Mouse (Mus musculus): ENCODE data around the gene Ttf2.

Ttf2 gene

DNA sequence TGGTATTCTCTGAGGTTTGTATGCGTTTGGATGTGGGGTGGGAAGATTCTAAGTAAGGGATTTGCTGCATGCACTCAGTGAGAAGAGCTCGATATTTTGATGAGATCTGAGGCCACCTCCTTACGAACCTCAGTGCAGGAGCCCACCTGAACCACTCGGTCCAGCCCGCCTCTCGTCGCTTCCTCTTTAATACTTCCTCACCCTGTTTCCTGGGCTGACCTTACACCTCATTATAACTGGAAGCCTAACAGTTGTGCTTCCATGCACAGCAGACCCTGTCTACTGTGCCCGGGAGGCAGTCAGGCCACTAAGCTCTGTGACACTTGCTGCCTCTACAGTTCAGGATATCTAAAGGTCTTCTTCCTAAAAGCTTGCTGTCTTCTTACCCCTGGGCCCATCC is 9.8 kb upstream of the Ttf2 start:
- no peak for DNase-seq (ENCODE audit: low read depth, low spot score)

DNA sequence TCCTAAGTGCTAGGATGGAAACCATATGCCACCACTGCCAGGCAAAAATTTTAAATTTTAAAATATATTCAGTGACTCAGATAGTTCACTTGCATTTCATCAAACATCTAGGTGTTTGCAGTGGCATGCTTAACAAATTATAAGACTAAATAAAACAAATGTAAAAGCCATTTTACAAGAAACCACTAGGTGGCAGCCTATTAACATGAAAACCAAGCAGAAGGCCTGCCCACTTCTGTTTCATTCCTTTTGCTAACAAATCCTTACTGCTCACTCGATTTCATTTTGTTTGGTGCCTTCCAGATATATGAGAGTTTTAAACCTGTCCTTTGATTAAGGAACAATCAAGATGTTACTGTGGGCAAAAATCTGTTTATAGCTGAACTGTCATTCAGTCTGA is 4.4 kb upstream of the Ttf2 start:
- DNase-seq (ENCODE audit: low read depth, low spot score), result peak; percentile 87

DNA sequence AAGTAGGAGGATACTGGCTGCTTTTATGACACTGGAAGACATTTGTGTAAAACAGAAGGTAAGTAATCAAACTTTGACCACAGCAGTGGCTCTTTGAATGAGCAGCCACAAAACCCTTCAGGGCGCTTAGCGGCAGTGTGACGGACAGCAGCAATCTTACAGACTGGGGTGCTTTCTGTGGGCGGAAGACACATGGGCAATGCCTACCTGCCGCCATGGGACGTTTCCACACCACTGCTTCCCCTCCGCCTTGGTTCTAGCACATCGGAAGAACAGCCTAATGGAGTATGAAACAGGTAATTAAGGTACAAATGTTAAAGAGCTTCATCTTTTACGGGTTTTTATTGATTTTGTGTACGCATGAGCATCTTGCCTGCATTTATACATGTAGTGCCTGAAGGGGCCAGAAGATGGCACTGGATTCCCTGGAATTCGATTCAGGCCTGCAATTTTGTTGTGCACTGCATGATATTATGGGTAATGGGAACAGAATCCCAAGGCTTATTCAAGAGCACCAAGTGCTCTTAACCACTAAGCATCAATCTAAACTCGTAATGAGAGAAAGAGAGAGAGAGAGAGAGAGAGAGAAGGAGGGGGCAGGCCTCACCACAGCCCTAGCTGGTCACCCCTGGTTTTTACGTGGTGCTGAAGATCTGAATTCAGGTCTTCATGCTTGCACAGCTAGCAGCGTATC is 5.5 kb downstream of the Ttf2 start:
- DNase-seq (ENCODE audit: low read depth, low spot score), result peak; percentile 77

DNA sequence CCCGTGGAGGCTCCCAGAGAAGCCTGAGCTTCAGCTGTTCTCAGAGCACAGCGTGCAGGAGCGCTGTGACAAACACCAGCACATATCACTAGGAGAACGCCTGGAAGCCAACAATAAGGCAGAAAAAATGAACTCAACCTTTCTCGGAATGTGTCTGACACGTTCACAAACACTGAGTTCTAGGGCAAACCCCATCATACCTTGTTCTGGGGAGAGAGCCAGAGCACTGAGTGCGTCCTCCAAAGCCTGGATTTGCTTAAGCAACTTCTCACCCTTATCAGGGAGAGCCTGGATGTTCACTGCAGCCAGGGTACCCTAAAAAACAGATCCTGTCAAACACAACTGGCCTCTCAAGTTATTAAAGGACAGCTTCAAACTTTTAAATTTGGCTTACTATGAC is 8.0 kb downstream of the Ttf2 start:
- DNase-seq (ENCODE audit: low read depth, low spot score), result no peak

- DNase-seq (ENCODE audit: low read depth, low spot score), result no peak
These were observed 8.5 kb downstream of the Ttf2 start for GRCm38 (mm10) chr3:100961007-100961406.

- DNase-seq (ENCODE audit: low read depth, low spot score), result no peak
These were observed 14.8 kb downstream of the Ttf2 start for GRCm38 (mm10) chr3:100954616-100955015.

DNA sequence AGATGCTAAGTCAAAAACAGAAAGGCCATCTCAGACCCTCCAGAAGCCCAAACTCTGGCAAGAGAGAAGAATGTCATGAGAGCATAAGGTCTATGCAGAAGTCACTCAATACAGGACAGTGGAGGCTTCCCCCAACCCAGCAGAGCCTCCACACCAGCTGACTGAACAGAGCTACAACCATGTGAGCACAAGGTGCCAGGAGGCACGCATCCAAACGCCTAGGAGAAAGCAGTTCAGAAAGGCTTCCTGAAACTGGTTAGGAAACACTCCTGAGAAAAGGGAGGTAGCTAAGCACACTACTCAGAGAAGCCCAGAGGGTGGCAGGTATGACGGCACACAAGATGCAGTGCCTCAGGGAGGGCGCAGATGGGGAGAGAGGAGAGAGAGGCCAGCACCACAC is 17.9 kb downstream of the Ttf2 start:
- peak; percentile 34 for DNase-seq (ENCODE audit: low read depth, low spot score)

DNA sequence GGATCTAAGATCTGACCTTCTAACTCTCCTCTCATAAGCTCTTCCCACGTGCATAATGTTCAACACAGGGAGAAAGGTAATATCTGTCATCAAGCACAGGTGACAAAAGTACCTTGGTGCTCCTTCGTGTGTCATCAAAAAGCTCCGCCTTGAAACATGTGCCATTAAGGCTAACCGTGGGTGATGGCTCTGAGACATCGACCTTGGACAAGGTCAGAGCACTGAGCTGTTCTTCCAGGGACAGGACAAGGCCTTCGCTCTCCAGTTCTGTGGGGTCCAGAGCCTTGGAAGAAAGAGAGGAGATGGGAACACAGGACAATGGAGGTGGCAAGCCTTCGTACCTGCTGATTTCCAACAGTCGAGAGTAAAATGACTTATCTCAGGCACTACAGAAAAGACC is 22.2 kb downstream of the Ttf2 start:
- DNase-seq (ENCODE audit: low read depth, low spot score), result no peak

GRCm38 (mm10) chr3:100940496-100941037 is 28.9 kb downstream of the Ttf2 start:
- peak; percentile 12 for DNase-seq (ENCODE audit: low read depth, low spot score)

DNA sequence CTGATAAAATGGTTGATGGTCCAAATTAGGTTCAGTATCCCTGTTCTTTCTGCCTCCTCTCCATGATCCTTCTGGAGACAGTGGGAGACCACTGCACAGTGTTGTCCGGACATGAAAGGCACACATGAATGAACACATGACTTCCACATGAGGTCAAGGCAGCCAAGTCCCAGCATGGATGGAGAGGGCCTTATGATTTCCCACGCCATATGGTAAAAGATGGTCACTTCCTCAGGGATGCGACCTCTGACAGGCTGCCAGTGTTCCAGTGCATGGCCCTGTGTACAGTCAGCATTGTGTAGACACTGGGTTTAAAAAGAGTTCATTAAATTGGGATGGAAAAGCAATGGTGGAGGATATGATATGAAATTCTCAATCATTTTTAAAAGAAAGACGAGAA is 31.3 kb downstream of the Ttf2 start:
- DNase-seq (ENCODE audit: low read depth, low spot score), result no peak

DNA sequence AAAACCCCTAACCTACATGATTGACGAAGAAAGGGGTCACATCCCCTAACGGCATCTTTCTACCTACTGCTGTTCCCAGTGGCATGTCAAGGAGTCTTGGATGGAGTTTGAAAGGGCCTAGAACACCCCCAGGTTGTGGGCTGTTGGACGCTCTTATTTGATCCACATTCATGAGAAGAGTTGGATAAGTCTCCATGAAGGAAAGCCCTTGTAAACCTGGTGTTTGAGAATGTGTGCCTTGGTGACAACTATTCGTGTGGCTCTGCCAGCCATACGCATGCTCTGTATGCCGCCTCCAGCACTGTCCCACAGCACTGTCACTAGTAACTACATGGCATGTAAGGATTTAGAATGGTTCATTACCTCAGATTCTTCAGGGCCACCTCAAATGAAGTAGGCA is 33.3 kb downstream of the Ttf2 start:
- DNase-seq (ENCODE audit: low read depth, low spot score), result no peak

DNA sequence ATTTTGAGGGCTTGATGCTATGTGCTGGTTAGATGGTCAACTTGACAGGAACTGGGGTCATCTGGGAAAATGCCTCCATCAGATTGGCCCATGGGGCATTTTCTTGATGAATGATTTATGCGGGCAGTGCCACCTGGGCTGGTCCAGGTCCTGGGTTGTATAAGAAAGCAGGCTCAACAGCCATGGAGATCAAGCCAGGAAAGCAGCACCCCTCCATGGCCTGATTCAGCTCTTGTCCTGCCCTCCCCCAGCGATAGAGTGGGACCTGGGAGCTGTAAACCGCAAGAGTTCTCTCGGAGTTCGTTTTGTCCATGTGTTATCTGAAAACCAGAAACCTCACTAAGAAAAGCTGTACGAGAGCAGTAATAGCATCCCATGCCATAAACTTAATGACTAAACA is 33.9 kb downstream of the Ttf2 start:
- DNase-seq (ENCODE audit: low read depth, low spot score), result no peak

DNA sequence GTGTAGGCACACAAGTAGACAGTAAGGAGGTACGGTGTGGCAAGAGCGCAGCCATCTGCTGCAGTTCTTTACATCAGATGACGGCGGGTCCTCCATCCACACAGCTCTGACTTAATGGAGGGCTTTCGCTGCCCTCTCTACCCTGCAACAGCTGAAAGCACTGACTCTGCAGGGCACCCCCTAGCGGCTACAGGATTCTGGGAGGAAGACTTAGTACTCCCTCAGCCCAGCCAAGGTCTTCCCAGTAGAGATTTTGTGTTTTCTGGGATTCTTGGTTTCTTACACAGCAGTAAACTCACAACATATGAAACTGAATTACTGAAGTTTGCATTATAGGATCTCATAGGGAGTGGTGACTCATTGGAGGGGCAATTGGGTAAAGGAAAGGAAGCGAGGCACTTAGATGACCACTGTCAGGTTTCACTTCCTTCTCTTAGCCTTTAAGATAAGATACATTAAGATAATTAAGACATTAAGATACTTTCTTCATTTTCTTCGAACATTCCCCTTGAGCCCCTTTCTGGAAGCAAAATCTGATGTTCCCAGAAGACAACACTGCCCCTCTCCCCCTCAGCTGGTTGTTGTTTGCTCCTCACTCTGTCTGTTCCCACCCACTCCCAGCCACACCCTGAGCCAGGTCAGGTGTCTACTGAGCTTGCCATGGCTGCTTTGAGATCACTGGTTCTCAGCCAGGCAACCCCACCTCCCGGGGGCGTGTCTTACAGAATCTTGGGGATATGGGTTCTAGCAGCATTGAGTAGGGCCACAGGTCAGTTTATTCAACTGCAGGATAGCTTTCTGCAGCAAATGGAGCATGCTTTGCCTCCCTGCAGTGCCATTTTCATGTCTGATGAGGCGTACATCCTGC is 37.2 kb downstream of the Ttf2 start:
- no peak for DNase-seq (ENCODE audit: low read depth, low spot score)

DNA sequence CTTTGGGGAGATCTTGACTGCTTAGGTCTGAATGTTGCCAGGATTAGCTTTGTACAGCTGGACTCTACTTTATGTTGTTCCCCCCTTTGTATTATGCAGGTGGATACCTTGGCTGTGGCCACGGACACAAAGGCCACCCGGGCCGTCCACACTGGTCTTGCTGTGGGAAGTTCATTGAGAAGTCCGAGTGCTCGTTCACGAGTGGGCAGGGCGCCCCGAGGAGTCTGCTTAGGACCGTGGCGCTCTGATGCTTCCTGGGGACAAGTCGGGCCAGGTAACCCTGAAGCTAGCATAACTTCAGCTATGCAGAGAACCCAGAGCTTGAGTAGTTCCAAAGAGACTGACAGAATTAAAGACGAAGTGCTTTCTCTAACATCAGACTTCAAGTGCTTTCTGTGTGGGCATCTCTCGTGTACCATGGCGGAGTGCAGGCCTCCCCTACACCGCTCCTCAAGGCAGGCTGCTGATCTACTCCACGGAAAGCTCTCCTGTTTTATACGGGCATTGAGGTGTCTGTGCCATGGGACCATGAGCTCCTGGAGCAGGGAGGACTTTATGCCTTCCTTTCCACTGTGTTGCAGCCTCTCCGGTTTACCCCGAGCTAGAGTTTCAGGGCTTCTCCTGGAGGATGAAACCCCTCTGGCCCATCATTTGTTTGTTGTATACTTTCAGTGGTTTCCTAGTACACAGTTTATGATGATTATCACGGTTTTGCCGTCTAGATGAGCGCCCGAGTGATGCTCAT is 38.0 kb downstream of the Ttf2 start:
- no peak for DNase-seq (ENCODE audit: low read depth, low spot score)

GRCm38 (mm10) chr3:100925176-100925575 is 44.3 kb downstream of the Ttf2 start:
- DNase-seq (ENCODE audit: low read depth, low spot score), result no peak

- peak; percentile 38 for DNase-seq (ENCODE audit: low read depth, low spot score)
These were observed 45.3 kb downstream of the Ttf2 start for GRCm38 (mm10) chr3:100924065-100924732.

DNA sequence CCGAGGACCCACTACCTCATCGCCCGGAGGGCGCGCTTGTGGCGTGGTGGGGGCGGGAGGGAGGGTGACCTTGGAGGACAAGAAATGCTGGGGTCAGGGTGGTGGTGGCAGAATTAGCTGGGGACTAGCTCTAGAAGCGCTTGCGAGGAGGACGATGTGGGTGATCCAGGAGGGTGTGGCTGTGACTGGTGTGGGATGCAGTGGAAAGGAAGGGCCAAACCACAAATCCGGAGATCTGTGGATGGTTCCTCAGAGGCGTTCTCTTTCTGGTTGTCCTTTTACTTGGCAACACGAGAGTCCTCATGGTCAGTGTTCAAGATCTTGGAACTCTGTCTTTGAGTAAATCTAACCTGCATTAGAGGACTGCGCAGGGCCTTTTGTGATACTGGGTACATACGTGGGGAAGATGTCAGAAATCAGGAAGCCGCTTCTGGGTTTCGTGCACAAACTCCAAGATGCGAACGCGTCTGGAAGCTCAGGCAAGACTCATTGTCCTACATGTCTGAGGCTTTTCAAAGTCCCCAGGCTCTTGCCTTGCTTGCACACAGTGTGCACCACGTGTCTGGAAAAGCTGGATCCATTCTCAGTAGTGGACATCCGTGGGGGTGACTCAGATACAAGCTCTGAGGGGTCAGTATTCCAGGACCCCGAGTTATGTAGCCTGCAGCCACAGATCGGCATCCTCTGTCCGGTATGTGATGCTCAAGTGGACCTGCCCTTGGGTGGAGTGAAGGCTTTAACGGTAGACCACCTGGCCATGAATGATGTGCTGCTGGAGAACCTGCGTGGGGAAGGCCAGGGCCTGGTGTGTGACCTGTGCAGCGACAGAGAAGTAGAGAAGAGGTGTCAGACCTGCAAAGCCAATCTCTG is 46.7 kb downstream of the Ttf2 start:
- no peak for DNase-seq (ENCODE audit: low read depth, low spot score)

DNA sequence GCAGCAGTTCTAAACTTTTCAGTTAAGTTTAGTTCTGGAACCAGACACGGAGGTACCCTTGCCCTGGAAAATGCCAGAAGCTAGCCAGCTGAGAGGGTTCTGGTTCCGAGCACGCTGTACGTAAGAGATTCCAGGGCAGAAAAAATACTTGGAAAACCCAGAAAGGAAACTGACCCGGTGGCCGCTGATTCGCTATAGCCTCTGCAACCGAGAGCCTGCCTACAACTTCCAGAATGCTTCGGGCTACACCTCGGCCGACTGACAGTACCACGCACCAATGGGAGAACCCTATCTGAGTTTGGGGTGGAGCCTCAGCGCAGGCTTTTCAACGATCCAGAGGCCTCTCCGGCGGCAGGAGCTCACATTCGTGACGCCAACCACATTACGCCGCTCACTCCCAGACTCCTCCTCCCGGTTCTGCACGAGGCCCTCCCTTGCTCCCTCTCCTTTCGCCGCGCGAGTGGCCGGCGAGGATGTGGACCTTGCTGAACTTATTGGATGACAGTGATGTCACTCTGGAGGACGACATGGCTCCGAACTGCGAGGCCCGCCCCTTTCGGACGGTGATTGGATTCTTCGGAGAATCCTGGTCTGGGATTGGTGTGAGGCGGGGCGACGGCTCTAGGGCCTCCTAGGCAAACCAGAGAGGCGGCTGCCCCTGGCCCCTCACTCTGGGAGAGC is 47.5 kb downstream of the Ttf2 start, which contains the start of gene Trim45:
Trim45 (plus strand) TSS at position 378 of the 681 bp plus-strand sequence.
- DNase-seq (ENCODE audit: low read depth, low spot score), result peak; percentile 100

DNA sequence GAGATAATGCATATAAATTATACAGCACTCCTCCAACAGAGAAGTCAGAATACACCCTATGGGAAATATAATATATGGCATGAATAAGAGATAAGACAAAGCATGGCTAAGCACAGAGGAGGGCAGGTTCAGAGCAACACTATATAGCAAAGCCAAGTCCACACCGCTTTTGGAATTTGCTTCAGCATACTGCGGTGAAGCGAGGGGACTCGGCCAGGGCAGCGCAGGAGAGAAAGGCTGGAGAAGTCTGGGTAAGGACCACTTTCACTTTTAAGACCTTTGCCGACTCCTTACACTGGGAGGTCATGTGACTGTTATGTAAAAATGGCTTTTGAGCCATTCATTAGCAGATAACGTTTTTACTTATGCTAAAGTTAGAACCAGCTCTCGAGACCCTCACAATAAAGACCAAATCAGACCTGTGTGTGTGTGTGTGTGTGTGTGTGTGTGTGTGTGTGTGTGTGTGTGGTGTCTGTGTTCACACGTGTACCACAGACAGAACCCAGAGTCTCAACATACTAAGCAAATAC is 48.8 kb downstream of the Ttf2 start:
- DNase-seq (ENCODE audit: low read depth, low spot score), result no peak

DNA sequence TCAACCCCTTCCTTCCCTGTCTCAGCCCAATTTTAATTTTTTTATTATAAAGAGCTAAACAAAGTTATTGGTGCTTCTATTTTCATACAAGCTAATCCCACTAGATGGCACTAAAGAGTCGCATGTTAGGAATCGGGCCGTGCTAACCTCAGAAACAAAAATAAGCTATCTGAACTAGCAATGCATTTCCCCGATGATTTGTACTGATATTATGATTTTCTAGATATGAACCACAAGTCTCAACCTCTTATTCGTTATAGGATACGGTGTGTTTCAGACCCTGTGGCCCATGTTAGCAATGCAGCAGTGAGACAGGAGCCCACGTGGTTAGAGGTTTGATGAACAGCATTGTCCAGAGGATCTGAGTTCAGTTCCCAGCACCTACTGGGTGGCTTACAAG is 52.6 kb downstream of the Ttf2 start:
- DNase-seq (ENCODE audit: low read depth, low spot score), result peak; percentile 71
